Mouse (Mus musculus): ENCODE data around the gene Rabgap1l.

DNA sequence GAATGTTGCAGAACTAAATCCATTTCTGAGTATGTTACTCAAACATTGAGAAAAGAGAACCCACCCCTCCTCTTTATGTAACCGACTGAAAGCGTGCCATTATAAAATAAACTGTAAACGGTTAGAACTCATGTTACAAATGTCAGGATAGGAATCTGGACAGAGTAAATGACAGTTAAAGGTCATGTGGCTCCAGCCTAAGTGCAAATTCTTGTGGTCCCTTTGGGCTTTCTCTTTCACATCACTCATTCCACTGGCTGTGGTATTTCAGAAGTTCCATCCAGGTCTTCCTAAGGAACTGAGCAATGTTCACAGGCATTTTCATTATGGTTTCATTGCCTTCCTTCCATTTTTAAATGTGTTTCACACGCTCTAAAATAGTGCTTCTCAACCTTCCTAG, 530.6 kb downstream of the Rabgap1l start:
- TF ChIP-seq POLR2A (IDR thresholded peaks at IDR 0.05; ENCODE audit: extremely low read depth, insufficient read depth, low read length) (no peak), CTCF (IDR thresholded peaks at IDR 0.05; ENCODE audit: low read depth, low read length) (no peak)
